Mouse (Mus musculus) heart, embryonic 13.5 days (tissue): ENCODE data around the gene Gpx3. TPM values are rescaled to one million over a fixed set of nuclear protein-coding genes. Genes with fewer than 3 reads are reported as not detected.
"Not testable (repeated sequence)": the region's sequence is repeated elsewhere in the genome, so short reads cannot be mapped to it uniquely, and the experiment has no call there.

ENCODE experiments used
- ATAC-seq: fragments of 200-750 bp; cut with Nextera tagmentation; 2 replicates; pipeline ENCODE4 v1.8.0; 2017; ENCODE audit warnings: moderate TSS enrichment; ENCODE audit not compliant: insufficient number of reproducible peaks, low FRiP score, low TSS enrichment; ENCODE audit errors: extremely low read depth
- H3K27ac ChIP-seq: fragments of 300-500 bp; sonication (generic); replicated peaks from 2 replicates; pipeline ENCODE4 v1.5.1; 2015; ENCODE audit warnings: moderate library complexity, mild to moderate bottlenecking, inconsistent platforms
- H3K27me3 ChIP-seq: fragments of 300-500 bp; sonication (generic); replicated peaks from 2 replicates; pipeline ENCODE4 v1.6.1; 2015; ENCODE audit warnings: mild to moderate bottlenecking, inconsistent platforms
- H3K36me3 ChIP-seq: fragments of 300-500 bp; sonication (generic); 2 replicates; pipeline ENCODE4 v1.6.1; 2015; ENCODE audit warnings: mild to moderate bottlenecking, inconsistent platforms
- H3K4me1 ChIP-seq: fragments of 300-500 bp; sonication (generic); 2 replicates; pipeline ENCODE4 v1.6.1; 2015; ENCODE audit warnings: inconsistent platforms
- H3K4me2 ChIP-seq: fragments of 300-500 bp; sonication (generic); 2 replicates; pipeline ENCODE4 v1.6.1; 2015; ENCODE audit warnings: inconsistent platforms, mild to moderate bottlenecking, moderate library complexity
- H3K4me3 ChIP-seq: fragments of 300-500 bp; sonication (generic); 2 replicates; pipeline ENCODE4 v1.5.1; 2015; ENCODE audit warnings: moderate library complexity, mild to moderate bottlenecking, inconsistent platforms
- H3K9ac ChIP-seq: fragments of 300-500 bp; sonication (generic); 2 replicates; pipeline ENCODE4 v1.6.1; 2015; ENCODE audit warnings: inconsistent platforms, mild to moderate bottlenecking, moderate library complexity
- H3K9me3 ChIP-seq: fragments of 300-500 bp; sonication (generic); 2 replicates; pipeline ENCODE4 v1.6.1; 2016; ENCODE audit warnings: inconsistent platforms
- whole genome bisulfite sequencing: fragments of 180-500 bp; shearing (Covaris S2); methylation state at CpG from one replicate; pipeline ENCODE4 v1.1.7; 2015; ENCODE audit warnings: mixed read lengths; 5-methylcytosine and 5-hydroxymethylcytosine counted together
- polyA plus RNA-seq: library from polyadenylated mRNA; unstranded; fragments of >200 nt; fragmentation: Nextera tagmentation; extraction: Ambion mirVana; gene quantifications from 2 replicates; pipeline ENCODE4 v1.2.1, GENCODE M21; 2015

Gpx3 gene
- polyA plus RNA-seq, 1 experiment from 2014 or later = 1,129 TPM

- Histone ChIP-seq H3K27ac (peak overlapping the region; percentile 55), H3K36me3 (no peaks in the 10 kb centered on the region), H3K27me3 (no peaks in the 10 kb centered on the region), H3K9me3 (no peaks in the 10 kb centered on the region; the same call in 1 of the 2 replicates), H3K4me1 (peaks cover 49% of the 10 kb centered on the region), H3K4me2 (no peak overlapping the region), H3K4me3 (no peak overlapping the region), H3K9ac (no peak overlapping the region)
- no peak for ATAC-seq
- 73% methylated on average over 5 of the region's 5 CpGs for whole genome bisulfite sequencing
These were observed 17.9 kb upstream of the Gpx3 start for GRCm38 (mm10) chr11:54884197-54884828.

GRCm38 (mm10) chr11:54884937-54885336 is 17.3 kb upstream of the Gpx3 start:
- H3K4me3 ChIP-seq = no peak overlapping the region
- H3K27me3 ChIP-seq = no peaks in the 10 kb centered on the region
- no peak overlapping the region for H3K9ac ChIP-seq
- WGBS = 12% methylated on average over 5 of the region's 5 CpGs
- H3K4me2 ChIP-seq = no peak overlapping the region
- ATAC-seq = no peak
- peak overlapping the region; percentile 55 for H3K27ac ChIP-seq
- H3K4me1 ChIP-seq = peaks cover 43% of the 10 kb centered on the region
- H3K36me3 ChIP-seq = no peaks in the 10 kb centered on the region
- H3K9me3 ChIP-seq = no peaks in the 10 kb centered on the region; the same call in 1 of the 2 replicates

- WGBS = 79% methylated on average over 2 of the region's 2 CpGs
- no peaks in the 10 kb centered on the region for H3K36me3 ChIP-seq
- no peak overlapping the region for H3K4me2 ChIP-seq
- no peak overlapping the region for H3K9ac ChIP-seq
- peak overlapping the region; percentile 25; the same call in 1 of the 2 replicates for H3K27ac ChIP-seq
- no peak for ATAC-seq
- no peaks in the 10 kb centered on the region; the same call in 1 of the 2 replicates for H3K9me3 ChIP-seq
- no peak overlapping the region for H3K4me3 ChIP-seq
- H3K4me1 ChIP-seq = peaks cover 39% of the 10 kb centered on the region
- no peaks in the 10 kb centered on the region for H3K27me3 ChIP-seq
These were observed 16.8 kb upstream of the Gpx3 start for GRCm38 (mm10) chr11:54885406-54885805.

- H3K27me3 ChIP-seq = no peaks in the 10 kb centered on the region
- no peak overlapping the region for H3K9ac ChIP-seq
- no peak overlapping the region for H3K4me2 ChIP-seq
- 61% methylated on average over 6 of the region's 6 CpGs for WGBS
- H3K27ac ChIP-seq = no peak overlapping the region
- H3K4me3 ChIP-seq = no peak overlapping the region
- peaks cover 14% of the 10 kb centered on the region for H3K4me1 ChIP-seq
- no peak for ATAC-seq
- H3K36me3 ChIP-seq = no peaks in the 10 kb centered on the region
- no peaks in the 10 kb centered on the region; the same call in 1 of the 2 replicates for H3K9me3 ChIP-seq
These were observed 14.3 kb upstream of the Gpx3 start for GRCm38 (mm10) chr11:54887927-54888326.

GRCm38 (mm10) chr11:54891341-54891740 is 10.9 kb upstream of the Gpx3 start:
- Histone ChIP-seq H3K27ac (no peak overlapping the region), H3K36me3 (no peaks in the 10 kb centered on the region), H3K9me3 (no peaks in the 10 kb centered on the region; the same call in 1 of the 2 replicates), H3K9ac (no peak overlapping the region), H3K4me1 (no peaks in the 10 kb centered on the region; the same call in 1 of the 2 replicates), H3K4me3 (no peak overlapping the region), H3K27me3 (no peaks in the 10 kb centered on the region), H3K4me2 (no peak overlapping the region)
- WGBS = 81% methylated on average over 5 of the region's 5 CpGs
- no peak for ATAC-seq

GRCm38 (mm10) chr11:54892091-54892490 is 10.2 kb upstream of the Gpx3 start:
- Histone ChIP-seq H3K4me3 (no peak overlapping the region), H3K27ac (no peak overlapping the region), H3K36me3 (no peaks in the 10 kb centered on the region), H3K9me3 (no peaks in the 10 kb centered on the region; the same call in 1 of the 2 replicates), H3K4me2 (no peak overlapping the region), H3K4me1 (peaks cover 2% of the 10 kb centered on the region; the same call in 1 of the 2 replicates), H3K9ac (no peak overlapping the region), H3K27me3 (no peaks in the 10 kb centered on the region)
- ATAC-seq = no peak
- WGBS = 66% methylated on average over 7 of the region's 7 CpGs

GRCm38 (mm10) chr11:54894589-54894988 is 7.7 kb upstream of the Gpx3 start:
- Histone ChIP-seq H3K4me2 (no peak overlapping the region), H3K9me3 (no peaks in the 10 kb centered on the region), H3K9ac (no peak overlapping the region), H3K4me1 (peaks cover 13% of the 10 kb centered on the region), H3K27ac (no peak overlapping the region), H3K4me3 (no peak overlapping the region), H3K36me3 (no peaks in the 10 kb centered on the region), H3K27me3 (no peaks in the 10 kb centered on the region)
- no peak for ATAC-seq
- 62% methylated on average over 9 of the region's 9 CpGs for WGBS

GRCm38 (mm10) chr11:54896646-54897045 is 5.6 kb upstream of the Gpx3 start:
- H3K9me3 ChIP-seq, ATAC-seq, H3K9ac ChIP-seq, H3K27ac ChIP-seq, H3K4me2 ChIP-seq, H3K36me3 ChIP-seq, H3K4me3 ChIP-seq, H3K27me3 ChIP-seq: not testable (repeated sequence)
- peaks cover 13% of the 10 kb centered on the region for H3K4me1 ChIP-seq
- WGBS = 78% methylated on average over 3 of the region's 3 CpGs

- H3K4me3 ChIP-seq = no peak overlapping the region
- H3K27me3 ChIP-seq = no peaks in the 10 kb centered on the region
- H3K27ac ChIP-seq = no peak overlapping the region
- H3K36me3 ChIP-seq = no peaks in the 10 kb centered on the region
- 74% methylated on average over 5 of the region's 5 CpGs for WGBS
- no peak overlapping the region for H3K4me2 ChIP-seq
- no peaks in the 10 kb centered on the region for H3K9me3 ChIP-seq
- peaks cover 18% of the 10 kb centered on the region for H3K4me1 ChIP-seq
- ATAC-seq = no peak
- no peak overlapping the region for H3K9ac ChIP-seq
These were observed 4.8 kb upstream of the Gpx3 start for GRCm38 (mm10) chr11:54897470-54897869.

GRCm38 (mm10) chr11:54899657-54900056 is 2.6 kb upstream of the Gpx3 start:
- Histone ChIP-seq H3K27me3 (no peaks in the 10 kb centered on the region), H3K4me2 (no peak overlapping the region), H3K36me3 (no peaks in the 10 kb centered on the region), H3K9me3 (no peaks in the 10 kb centered on the region), H3K9ac (no peak overlapping the region), H3K4me3 (no peak overlapping the region), H3K4me1 (peaks cover 37% of the 10 kb centered on the region), H3K27ac (no peak overlapping the region)
- 70% methylated on average over 4 of the region's 4 CpGs for WGBS
- ATAC-seq = no peak

GRCm38 (mm10) chr11:54903339-54903738 is 1.1 kb downstream of the Gpx3 start:
- Histone ChIP-seq H3K4me2 (peak overlapping the region; percentile 88), H3K4me1 (peaks cover 46% of the 10 kb centered on the region), H3K36me3 (peaks cover 15% of the 10 kb centered on the region), H3K9me3 (no peaks in the 10 kb centered on the region), H3K4me3 (peak overlapping the region; percentile 75), H3K9ac (peak overlapping the region; percentile 85), H3K27ac (peak overlapping the region; percentile 80), H3K27me3 (no peaks in the 10 kb centered on the region)
- 37% methylated on average over 5 of the region's 5 CpGs for WGBS
- no peak for ATAC-seq
